1 mouse cellular context compared by ENCODE assay signal in genomic region chr11:117476554-117477107, GRCm38 (mm10).
A peak's percentile ranks its signal among the peaks of the same experiment; 100 is the strongest.
TF ChIP-seq lines count a peak whose summit lies in the region.

No protein-coding gene starts in this region.

TF ChIP-seq in CH12.LX, 34 proteins besides CTCF, POLR2A, EP300 and RAD21 (continued from another document):
- TF ChIP-seq ETS1 (conservative IDR thresholded peaks at IDR 0.05; ENCODE audit: low read depth, low read length), result peak; percentile 88
- TF ChIP-seq MAX (IDR thresholded peaks at IDR 0.05; ENCODE audit: low read length), result peak; percentile 84
- TF ChIP-seq MAZ (IDR thresholded peaks at IDR 0.05; ENCODE audit: low read depth, low read length), result peak; percentile 78; the same call in 1 of the 2 replicates
- TF ChIP-seq SMC3 (IDR thresholded peaks at IDR 0.05; ENCODE audit: low read depth, low read length), result no peak; the same call in none of the 2 replicates
- TF ChIP-seq ELF1 (IDR thresholded peaks at IDR 0.05; ENCODE audit: low read depth, low read length), result no peak
- TF ChIP-seq ZKSCAN1 (IDR thresholded peaks at IDR 0.05; ENCODE audit: borderline replicate concordance, low read depth, low read length), result no peak
- TF ChIP-seq SIN3A (IDR thresholded peaks at IDR 0.05; ENCODE audit: low read length), result peak; percentile 37
- no peak for TF ChIP-seq KAT2A (IDR thresholded peaks at IDR 0.05; ENCODE audit: insufficient replicate concordance, low read length)
- TF ChIP-seq IRF4 (IDR thresholded peaks at IDR 0.05; ENCODE audit: low read depth, low read length), result peak; percentile 86
- no peak for TF ChIP-seq POLR2AphosphoS2 (IDR thresholded peaks at IDR 0.05; ENCODE audit: low read depth, low read length)
- no peak for TF ChIP-seq TBP (conservative IDR thresholded peaks at IDR 0.05; ENCODE audit: low read depth, low read length)
- TF ChIP-seq NELFE (IDR thresholded peaks at IDR 0.05; ENCODE audit: low read depth, low read length), result peak; percentile 40; the same call in 1 of the 2 replicates
- peak; percentile 69 for TF ChIP-seq MXI1 (IDR thresholded peaks at IDR 0.05; ENCODE audit: low read depth, low read length)
- peak; percentile 90 for TF ChIP-seq JUND (conservative IDR thresholded peaks at IDR 0.05; ENCODE audit: low read depth, low read length)
- no peak for TF ChIP-seq ZNF384 (IDR thresholded peaks at IDR 0.05; ENCODE audit: low read depth, low read length)
- no peak for TF ChIP-seq UBTF (IDR thresholded peaks at IDR 0.05; ENCODE audit: low read depth, low read length)
- TF ChIP-seq BHLHE40 (IDR thresholded peaks at IDR 0.05; ENCODE audit: low read depth, low read length), result peak; percentile 70
- peak; percentile 98 for TF ChIP-seq JUN (IDR thresholded peaks at IDR 0.05; ENCODE audit: insufficient read depth, low read depth, low read length)
